Mouse (Mus musculus) fat pad, adult 2 months (tissue): ENCODE results near the gene Pygm.

Source experiments
- DNase-seq: peaks from one replicate; pipeline ENCODE4 v3.0.0-alpha.2; 2011; ENCODE audit warnings: low read depth, low spot score; ENCODE audit errors: extremely low read depth

Gene Pygm

GRCm38 (mm10) chr19:6383470-6383869 is 729 bp upstream of the Pygm start:
- DNase-seq: no peak

DNA sequence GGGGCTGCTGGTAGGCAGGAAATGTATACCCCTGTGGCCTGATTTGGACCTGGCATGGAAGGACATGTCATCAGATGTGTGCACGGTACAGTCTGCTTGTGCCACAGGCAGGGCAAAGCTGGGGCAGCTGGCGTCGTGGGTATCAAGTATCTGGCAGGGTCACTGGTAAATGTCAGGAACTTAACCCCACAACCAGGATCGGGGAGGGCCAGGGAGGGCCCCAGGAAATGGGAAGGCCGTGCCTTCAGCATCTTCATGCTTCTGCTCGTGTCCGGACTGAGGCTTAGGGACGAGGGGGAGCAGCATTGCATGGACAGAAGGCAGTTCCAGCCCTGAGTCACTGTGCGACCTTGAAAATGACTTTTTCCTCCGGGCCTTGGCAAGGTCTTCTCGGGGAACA is 755 bp downstream of the Pygm start:
- no peak for DNase-seq

DNA sequence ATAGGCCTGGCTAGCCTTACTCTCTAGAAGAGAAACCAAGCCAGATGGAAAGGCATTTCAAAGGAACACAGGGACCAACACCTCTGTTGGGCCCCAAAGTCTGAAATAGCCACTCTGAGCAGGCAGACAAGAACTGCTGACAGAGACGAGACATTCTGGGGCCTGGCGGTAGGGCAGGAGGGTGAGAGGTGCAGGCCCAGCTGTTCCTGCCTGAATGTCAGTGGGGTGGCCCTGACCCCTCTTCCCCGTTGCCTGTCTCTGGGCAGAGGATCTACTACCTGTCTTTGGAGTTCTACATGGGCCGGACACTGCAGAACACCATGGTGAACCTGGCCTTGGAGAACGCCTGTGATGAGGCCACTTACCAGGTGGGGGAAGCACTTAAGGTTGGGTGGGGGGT is 1.2 kb downstream of the Pygm start:
- no peak for DNase-seq

DNA sequence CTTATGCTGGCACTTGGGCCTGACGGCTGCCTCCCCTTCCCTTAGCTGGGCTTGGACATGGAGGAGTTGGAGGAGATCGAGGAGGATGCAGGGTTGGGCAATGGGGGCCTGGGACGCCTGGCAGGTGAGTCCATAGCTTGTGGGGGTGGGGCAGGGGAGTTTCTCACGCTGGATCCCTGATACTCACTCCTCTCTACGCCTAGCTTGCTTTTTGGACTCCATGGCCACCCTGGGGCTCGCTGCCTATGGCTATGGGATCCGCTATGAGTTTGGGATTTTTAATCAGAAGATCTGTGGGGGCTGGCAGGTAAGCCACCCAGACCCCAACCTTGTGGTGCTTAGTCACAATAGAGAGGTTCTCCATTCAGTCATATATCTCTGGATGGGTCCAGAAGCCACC is 1.6 kb downstream of the Pygm start:
- no peak for DNase-seq

GRCm38 (mm10) chr19:6386234-6386633 is 2.0 kb downstream of the Pygm start:
- no peak for DNase-seq

DNA sequence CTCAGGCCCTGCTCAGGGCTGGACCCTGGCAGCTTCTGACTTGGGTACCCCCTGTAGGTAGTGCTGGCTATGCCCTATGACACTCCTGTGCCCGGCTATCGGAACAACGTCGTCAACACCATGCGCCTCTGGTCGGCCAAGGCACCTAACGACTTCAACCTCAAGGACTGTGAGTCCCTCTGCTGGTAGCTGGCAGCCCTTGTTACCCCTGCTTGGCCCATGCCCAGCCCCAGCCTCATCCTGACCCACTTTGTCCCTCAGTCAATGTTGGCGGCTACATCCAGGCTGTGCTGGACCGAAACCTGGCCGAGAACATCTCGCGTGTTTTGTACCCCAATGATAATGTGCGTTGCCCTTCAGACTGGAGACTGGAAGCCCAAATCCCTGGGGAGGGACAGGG is 3.8 kb downstream of the Pygm start:
- DNase-seq: no peak

- DNase-seq: no peak
Observed at GRCm38 (mm10) chr19:6389803-6390202, 5.6 kb downstream of the Pygm start.

- DNase-seq: no peak
Observed at GRCm38 (mm10) chr19:6390251-6390650, 6.1 kb downstream of the Pygm start.

GRCm38 (mm10) chr19:6392743-6393393 is 8.7 kb downstream of the Pygm start:
- DNase-seq: no peak

- no peak for DNase-seq
Observed at GRCm38 (mm10) chr19:6393637-6394036, 9.4 kb downstream of the Pygm start.

GRCm38 (mm10) chr19:6396237-6396636 is 12.0 kb downstream of the Pygm start:
- no peak for DNase-seq

DNA sequence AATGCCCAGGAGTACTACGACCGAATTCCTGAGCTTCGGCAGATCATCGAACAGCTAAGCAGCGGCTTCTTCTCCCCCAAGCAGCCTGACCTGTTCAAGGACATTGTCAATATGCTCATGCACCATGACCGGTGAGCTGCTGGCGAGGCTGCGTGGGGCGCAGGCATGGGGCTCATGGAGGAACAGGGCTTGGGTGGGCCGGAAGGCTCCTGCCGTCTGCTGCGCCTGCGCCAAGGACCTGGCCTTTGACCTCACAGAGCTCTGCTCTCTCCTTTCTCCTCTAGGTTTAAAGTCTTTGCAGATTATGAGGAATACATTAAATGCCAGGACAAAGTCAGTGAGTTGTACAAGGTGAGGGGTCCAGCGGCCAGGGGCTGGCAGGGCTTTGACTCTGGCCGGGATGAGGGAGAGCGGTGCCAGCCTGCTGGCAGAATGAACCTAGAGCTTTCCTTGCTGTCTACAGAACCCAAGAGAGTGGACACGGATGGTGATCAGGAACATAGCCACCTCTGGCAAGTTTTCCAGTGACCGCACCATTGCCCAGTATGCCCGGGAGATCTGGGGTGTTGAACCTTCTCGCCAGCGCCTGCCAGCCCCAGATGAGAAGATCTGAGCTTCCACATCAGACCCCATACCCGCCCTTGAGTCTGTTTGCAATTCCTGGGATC is 13.5 kb downstream of the Pygm start:
- no peak for DNase-seq

DNA sequence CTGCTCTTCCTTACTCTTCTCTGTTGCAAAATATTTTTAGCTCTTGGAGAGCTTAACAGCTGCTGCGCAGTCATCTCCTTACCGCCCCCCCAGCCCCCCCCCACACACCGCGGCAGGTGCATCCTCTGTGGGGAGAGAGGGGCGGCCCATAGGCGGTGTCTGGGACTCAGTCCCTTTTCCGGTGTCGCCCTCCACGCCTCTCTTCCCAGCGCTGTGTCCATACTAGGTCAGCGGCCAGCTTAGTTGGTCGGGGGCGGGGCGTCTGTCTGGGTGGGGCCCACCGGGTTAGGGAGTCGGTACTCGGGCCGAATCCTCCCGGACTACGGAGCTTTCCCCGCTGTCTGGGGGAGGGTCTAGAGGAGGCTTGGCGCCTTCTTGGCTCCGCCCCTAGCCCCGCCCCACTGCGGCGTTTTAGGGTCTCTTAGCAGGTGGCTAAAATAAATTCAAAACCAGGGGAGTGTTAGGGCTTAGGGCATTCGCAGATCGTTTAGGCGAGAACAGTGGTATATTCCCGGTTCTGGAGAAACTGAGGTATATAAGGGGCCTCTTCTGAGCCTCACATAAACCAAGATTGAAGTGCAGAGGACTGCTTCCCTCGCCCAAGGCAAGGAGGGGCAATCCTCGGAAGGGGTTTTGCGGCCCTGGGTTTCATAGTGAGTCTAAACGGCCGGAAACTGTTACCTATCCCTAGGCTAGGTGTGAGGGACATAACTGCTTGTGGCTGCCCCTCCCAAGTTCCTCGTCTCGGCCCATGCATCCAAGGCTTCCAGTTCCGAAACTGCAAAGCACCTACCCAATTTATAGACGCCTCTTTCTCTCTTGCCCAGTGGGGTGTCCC is 14.5 kb downstream of the Pygm start:
- no peak for DNase-seq

DNA sequence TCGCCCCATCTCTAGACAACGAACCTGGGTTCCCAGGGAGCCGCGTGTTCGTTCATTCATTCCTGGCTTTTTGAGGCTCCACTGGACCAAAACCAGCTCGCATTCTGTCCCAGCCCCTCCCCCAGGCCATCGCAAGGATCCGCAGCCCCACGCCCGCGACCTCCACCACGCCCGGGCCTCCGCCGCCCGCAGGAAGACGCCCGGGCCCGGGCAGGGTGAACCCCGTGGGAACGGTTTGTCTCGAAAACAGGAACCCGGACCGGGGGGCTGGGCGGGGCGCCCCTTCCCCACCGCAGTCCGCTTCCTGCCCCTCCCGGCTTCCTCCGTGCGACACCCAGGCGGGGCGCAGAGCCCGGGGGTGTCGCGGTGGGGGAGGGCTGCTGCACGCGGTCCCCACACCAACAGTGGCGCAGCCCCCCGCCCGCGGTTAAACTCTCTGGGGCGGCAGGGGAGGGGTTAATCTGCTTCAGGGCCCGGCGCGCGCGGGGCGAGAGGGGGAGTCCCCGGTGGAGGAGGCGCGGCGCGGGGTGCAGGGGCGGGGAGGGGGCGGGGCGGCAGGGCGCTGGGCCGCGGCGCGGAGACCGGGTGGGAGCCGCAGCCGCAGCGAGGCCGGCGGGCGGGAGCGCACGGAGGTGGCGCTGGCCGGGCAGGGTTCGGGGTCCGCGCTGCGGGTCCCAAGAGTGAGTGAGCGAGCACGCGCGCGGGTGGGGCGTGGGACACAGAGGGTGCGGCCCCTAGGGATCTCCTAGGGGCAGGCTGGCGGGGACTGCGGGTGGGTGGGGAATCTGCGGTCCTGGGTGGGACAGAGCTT is 15.3 kb downstream of the Pygm start, which contains the start of gene Rasgrp2:
TSS of gene Rasgrp2 (plus strand) at position 56 of the 811 bp plus-strand sequence.
- no peak for DNase-seq

GRCm38 (mm10) chr19:6400096-6401086 is 16.2 kb downstream of the Pygm start:
- no peak for DNase-seq

GRCm38 (mm10) chr19:6401131-6401815 is 17.1 kb downstream of the Pygm start:
- DNase-seq: no peak

- DNase-seq: no peak
Observed at GRCm38 (mm10) chr19:6401951-6402350, 17.8 kb downstream of the Pygm start.

DNA sequence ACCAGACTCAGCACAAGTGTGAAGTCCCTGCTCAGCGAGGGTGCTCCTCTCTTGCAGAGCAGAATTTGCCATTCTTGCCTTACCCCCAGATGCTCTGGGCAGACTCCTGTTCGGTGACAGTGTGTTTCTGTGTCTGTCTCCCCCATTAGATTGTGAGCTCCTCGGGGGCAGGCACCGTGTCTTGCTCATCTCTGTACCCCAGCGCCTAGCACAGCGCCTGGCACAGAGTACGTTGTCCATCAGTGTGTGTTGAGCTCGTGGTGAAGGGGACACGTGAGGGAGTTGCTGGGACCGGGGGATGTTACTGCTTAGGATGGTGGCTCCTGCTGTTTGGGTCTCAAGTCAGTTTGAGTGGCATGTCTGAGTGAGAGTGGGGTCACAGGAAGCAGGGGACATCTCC is 19.7 kb downstream of the Pygm start:
- DNase-seq: no peak

- no peak for DNase-seq
Observed at GRCm38 (mm10) chr19:6405433-6405832, 21.2 kb downstream of the Pygm start.
